Mouse (Mus musculus): ENCODE measurements around the gene Ulk4. TPM values are rescaled to one million over a fixed set of nuclear protein-coding genes. Genes with fewer than 3 reads are reported as not detected.

The Ulk4 gene
- polyA plus RNA-seq, 1 experiment = 7.8 TPM

- TF ChIP-seq CTCF (IDR thresholded peaks at IDR 0.05; ENCODE audit: borderline replicate concordance, extremely low read depth, insufficient read depth, insufficient read length) (no peak), POLR2A (IDR thresholded peaks at IDR 0.05; ENCODE audit: borderline replicate concordance, extremely low read depth, insufficient read depth, insufficient read length, poor library complexity, severe bottlenecking) (no peak)
- no peak for DNase-seq (ENCODE audit: low read depth)
These were observed 100.6 kb downstream of the Ulk4 start for GRCm38 (mm10) chr9:121176350-121176749.

- no peak for TF ChIP-seq CTCF (IDR thresholded peaks at IDR 0.05; ENCODE audit: borderline replicate concordance, extremely low read depth, insufficient read depth, insufficient read length)
- no peak for TF ChIP-seq POLR2A (IDR thresholded peaks at IDR 0.05; ENCODE audit: borderline replicate concordance, extremely low read depth, insufficient read depth, insufficient read length, poor library complexity, severe bottlenecking)
- DNase-seq (ENCODE audit: low read depth) = no peak
These were observed 101.8 kb downstream of the Ulk4 start for GRCm38 (mm10) chr9:121175201-121175600.

GRCm38 (mm10) chr9:121172123-121172522, 104.9 kb downstream of the Ulk4 start:
- TF ChIP-seq CTCF (IDR thresholded peaks at IDR 0.05; ENCODE audit: borderline replicate concordance, extremely low read depth, insufficient read depth, insufficient read length) (no peak), POLR2A (IDR thresholded peaks at IDR 0.05; ENCODE audit: borderline replicate concordance, extremely low read depth, insufficient read depth, insufficient read length, poor library complexity, severe bottlenecking) (no peak)
- DNase-seq (ENCODE audit: low read depth) = no peak

- DNase-seq (ENCODE audit: low read depth) = no peak
- TF ChIP-seq POLR2A (IDR thresholded peaks at IDR 0.05; ENCODE audit: borderline replicate concordance, extremely low read depth, insufficient read depth, insufficient read length, poor library complexity, severe bottlenecking) = no peak
- no peak for TF ChIP-seq CTCF (IDR thresholded peaks at IDR 0.05; ENCODE audit: borderline replicate concordance, extremely low read depth, insufficient read depth, insufficient read length)
These were observed 105.4 kb downstream of the Ulk4 start for GRCm38 (mm10) chr9:121171609-121172008.

GRCm38 (mm10) chr9:121164607-121165006, 112.4 kb downstream of the Ulk4 start:
- DNase-seq (ENCODE audit: low read depth) = peak; percentile 74
- no peak for TF ChIP-seq CTCF (IDR thresholded peaks at IDR 0.05; ENCODE audit: borderline replicate concordance, extremely low read depth, insufficient read depth, insufficient read length)
- TF ChIP-seq POLR2A (IDR thresholded peaks at IDR 0.05; ENCODE audit: borderline replicate concordance, extremely low read depth, insufficient read depth, insufficient read length, poor library complexity, severe bottlenecking) = no peak

- peak; percentile 56 for DNase-seq (ENCODE audit: low read depth)
These were observed 114.2 kb downstream of the Ulk4 start for GRCm38 (mm10) chr9:121162789-121163188.

GRCm38 (mm10) chr9:121161818-121162565, 115.0 kb downstream of the Ulk4 start:
- TF ChIP-seq CTCF (IDR thresholded peaks at IDR 0.05; ENCODE audit: borderline replicate concordance, extremely low read depth, insufficient read depth, insufficient read length) (no peak), POLR2A (IDR thresholded peaks at IDR 0.05; ENCODE audit: borderline replicate concordance, extremely low read depth, insufficient read depth, insufficient read length, poor library complexity, severe bottlenecking) (no peak)
- no peak for DNase-seq (ENCODE audit: low read depth)

More at GRCm38 (mm10) chr9:121162789-121163188, 114.2 kb downstream of the Ulk4 start:
- TF ChIP-seq POLR2A (IDR thresholded peaks at IDR 0.05; ENCODE audit: borderline replicate concordance, extremely low read depth, insufficient read depth, insufficient read length, poor library complexity, severe bottlenecking) (no peak), CTCF (IDR thresholded peaks at IDR 0.05; ENCODE audit: borderline replicate concordance, extremely low read depth, insufficient read depth, insufficient read length) (peak; percentile 63; the same call in 1 of the 2 replicates)

GRCm38 (mm10) chr9:121156253-121156831, 120.7 kb downstream of the Ulk4 start:
- peak; percentile 47 for DNase-seq (ENCODE audit: low read depth)
- TF ChIP-seq CTCF (IDR thresholded peaks at IDR 0.05; ENCODE audit: borderline replicate concordance, extremely low read depth, insufficient read depth, insufficient read length) (no peak), POLR2A (IDR thresholded peaks at IDR 0.05; ENCODE audit: borderline replicate concordance, extremely low read depth, insufficient read depth, insufficient read length, poor library complexity, severe bottlenecking) (no peak)

GRCm38 (mm10) chr9:121153276-121153675, 123.7 kb downstream of the Ulk4 start:
- DNase-seq (ENCODE audit: low read depth) = no peak
- TF ChIP-seq POLR2A (IDR thresholded peaks at IDR 0.05; ENCODE audit: borderline replicate concordance, extremely low read depth, insufficient read depth, insufficient read length, poor library complexity, severe bottlenecking) = no peak
- TF ChIP-seq CTCF (IDR thresholded peaks at IDR 0.05; ENCODE audit: borderline replicate concordance, extremely low read depth, insufficient read depth, insufficient read length) = no peak

- TF ChIP-seq POLR2A (IDR thresholded peaks at IDR 0.05; ENCODE audit: borderline replicate concordance, extremely low read depth, insufficient read depth, insufficient read length, poor library complexity, severe bottlenecking) (no peak), CTCF (IDR thresholded peaks at IDR 0.05; ENCODE audit: borderline replicate concordance, extremely low read depth, insufficient read depth, insufficient read length) (no peak)
- DNase-seq (ENCODE audit: low read depth) = peak; percentile 27
These were observed 128.4 kb downstream of the Ulk4 start for GRCm38 (mm10) chr9:121148602-121149001.

- TF ChIP-seq POLR2A (IDR thresholded peaks at IDR 0.05; ENCODE audit: borderline replicate concordance, extremely low read depth, insufficient read depth, insufficient read length, poor library complexity, severe bottlenecking) (no peak), CTCF (IDR thresholded peaks at IDR 0.05; ENCODE audit: borderline replicate concordance, extremely low read depth, insufficient read depth, insufficient read length) (no peak)
- no peak for DNase-seq (ENCODE audit: low read depth)
These were observed 133.8 kb downstream of the Ulk4 start for GRCm38 (mm10) chr9:121143208-121143607.

- no peak for DNase-seq (ENCODE audit: low read depth)
- no peak for TF ChIP-seq CTCF (IDR thresholded peaks at IDR 0.05; ENCODE audit: borderline replicate concordance, extremely low read depth, insufficient read depth, insufficient read length)
- TF ChIP-seq POLR2A (IDR thresholded peaks at IDR 0.05; ENCODE audit: borderline replicate concordance, extremely low read depth, insufficient read depth, insufficient read length, poor library complexity, severe bottlenecking) = no peak
These were observed 144.4 kb downstream of the Ulk4 start for GRCm38 (mm10) chr9:121132549-121132948.
